Mouse (Mus musculus) heart, postnatal 4 days (tissue): ENCODE data around the gene Gm20696. TPM values are rescaled to one million over a fixed set of nuclear protein-coding genes. Genes with fewer than 3 reads are reported as not detected.

Experiments
- DNase-seq: peaks from one replicate; pipeline ENCODE4 v3.0.0; 2021
- total RNA-seq, 2 experiments: library from RNA; stranded (reverse); gene quantifications; 2 replicates each; pipeline ENCODE4 v1.2.3; 2021

The Gm20696 gene
- total RNA-seq, 2 experiments from 2014 or later, result 2.5 to 3.4 TPM

- DNase-seq, result no peak
Observed at GRCm38 (mm10) chr6:99483556-99483955, 183.0 kb downstream of the Gm20696 start.

GRCm38 (mm10) chr6:99481568-99481967 is 185.0 kb downstream of the Gm20696 start:
- no peak for DNase-seq

GRCm38 (mm10) chr6:99478873-99479650 is 187.5 kb downstream of the Gm20696 start:
- no peak for DNase-seq

- DNase-seq, result no peak
Observed at GRCm38 (mm10) chr6:99475040-99475439, 191.6 kb downstream of the Gm20696 start.

- no peak for DNase-seq
Observed at GRCm38 (mm10) chr6:99470906-99471305, 195.7 kb downstream of the Gm20696 start.

- DNase-seq, result no peak
Observed at GRCm38 (mm10) chr6:99469134-99469834, 197.3 kb downstream of the Gm20696 start.

- no peak for DNase-seq
Observed at GRCm38 (mm10) chr6:99467831-99468230, 198.8 kb downstream of the Gm20696 start.

- no peak for DNase-seq
Observed at GRCm38 (mm10) chr6:99467109-99467508, 199.5 kb downstream of the Gm20696 start.

- no peak for DNase-seq
Observed at GRCm38 (mm10) chr6:99466354-99466753, 200.2 kb downstream of the Gm20696 start.

GRCm38 (mm10) chr6:99464449-99464848 is 202.1 kb downstream of the Gm20696 start:
- no peak for DNase-seq

- DNase-seq, result no peak
Observed at GRCm38 (mm10) chr6:99463906-99464305, 202.7 kb downstream of the Gm20696 start.

GRCm38 (mm10) chr6:99458775-99459174 is 207.8 kb downstream of the Gm20696 start:
- no peak for DNase-seq

GRCm38 (mm10) chr6:99453763-99454520 is 212.7 kb downstream of the Gm20696 start:
- no peak for DNase-seq

- DNase-seq, result no peak
Observed at GRCm38 (mm10) chr6:99452638-99453185, 213.9 kb downstream of the Gm20696 start.

GRCm38 (mm10) chr6:99451479-99451878 is 215.1 kb downstream of the Gm20696 start:
- no peak for DNase-seq

- DNase-seq, result no peak
Observed at GRCm38 (mm10) chr6:99447447-99447846, 219.2 kb downstream of the Gm20696 start.

GRCm38 (mm10) chr6:99446801-99447415 is 219.7 kb downstream of the Gm20696 start:
- no peak for DNase-seq

GRCm38 (mm10) chr6:99443460-99443859 is 223.1 kb downstream of the Gm20696 start:
- peak; percentile 21 for DNase-seq

GRCm38 (mm10) chr6:99441100-99441499 is 225.5 kb downstream of the Gm20696 start:
- DNase-seq, result no peak

- no peak for DNase-seq
Observed at GRCm38 (mm10) chr6:99440606-99441005, 226.0 kb downstream of the Gm20696 start.

- peak; percentile 46 for DNase-seq
Observed at GRCm38 (mm10) chr6:99439878-99440361, 226.7 kb downstream of the Gm20696 start.
